Mouse (Mus musculus): ENCODE measurements at regions not wholly inside any gene's neighbourhood (a gene's known extent, or its start where the extent isn't known, plus 50 kb on each side); places are given as distances from the start of the nearest gene placed in this dataset.
"Not testable (repeated sequence)": the region's sequence is repeated elsewhere in the genome, so short reads cannot be mapped to it uniquely, and the experiment has no call there.

- H3K36me3 ChIP-seq (ENCODE audit: control insufficient read depth, insufficient read depth, low read length); H3K9me3 ChIP-seq (ENCODE audit: control insufficient read depth, low read length); H3K27ac ChIP-seq (replicated peaks; ENCODE audit: low read depth, low read length); H3K4me3 ChIP-seq (replicated peaks; ENCODE audit: low read depth, low read length); DNase-seq; H3K4me1 ChIP-seq (ENCODE audit: control insufficient read depth, insufficient read depth, low read length); H3K9ac ChIP-seq (replicated peaks; ENCODE audit: low read length); H3K27me3 ChIP-seq (ENCODE audit: control insufficient read depth, insufficient read depth, low read length); H3K4me2 ChIP-seq (ENCODE audit: low read length): not testable (repeated sequence)
- WGBS, result 65% methylated on average over 1 of the region's 1 CpGs
- peak; percentile 40; the same call in 1 of the 2 replicates for ATAC-seq (ENCODE audit: low FRiP score, low TSS enrichment)
Observed at GRCm38 (mm10) chr6:146019699-146020098, 88.3 kb downstream of the Sspn start.
